Mouse (Mus musculus) lung, postnatal 14 days (tissue): ENCODE data around the gene 1500011B03Rik.
"Not testable (repeated sequence)": the region's sequence is repeated elsewhere in the genome, so short reads cannot be mapped to it uniquely, and the experiment has no call there.

ENCODE experiments used
- DNase-seq: peaks from one replicate; pipeline ENCODE4 v3.0.0; 2021

The 1500011B03Rik gene

GRCm38 (mm10) chr5:114822796-114823688, at the start of gene 1500011B03Rik:
1500011B03Rik (minus strand) TSS chr5:114823468.
- peak; percentile 68 for DNase-seq

- no peak for DNase-seq
Observed at GRCm38 (mm10) chr5:114865279-114865678, 42.0 kb upstream of the 1500011B03Rik start.

GRCm38 (mm10) chr5:114864813-114865212, 41.5 kb upstream of the 1500011B03Rik start:
- DNase-seq = no peak

- DNase-seq = no peak
Observed at GRCm38 (mm10) chr5:114861730-114862129, 38.5 kb upstream of the 1500011B03Rik start.

- DNase-seq = peak; percentile 82
Observed at GRCm38 (mm10) chr5:114859253-114859652, 36.0 kb upstream of the 1500011B03Rik start.

GRCm38 (mm10) chr5:114858582-114858981, 35.3 kb upstream of the 1500011B03Rik start, which contains the start of gene Gm9936:
Gm9936 (minus strand) TSS chr5:114858682.
- no peak for DNase-seq

- DNase-seq = not testable (repeated sequence)
Observed at GRCm38 (mm10) chr5:114853364-114853763, 30.1 kb upstream of the 1500011B03Rik start, which contains the start of gene 4930519G04Rik. 4930519G04Rik (plus strand) TSS chr5:114853664.

- DNase-seq = no peak
Observed at GRCm38 (mm10) chr5:114851565-114852236, 28.4 kb upstream of the 1500011B03Rik start.

GRCm38 (mm10) chr5:114844371-114844770, 21.1 kb upstream of the 1500011B03Rik start:
- not testable (repeated sequence) for DNase-seq

GRCm38 (mm10) chr5:114842674-114843073, 19.4 kb upstream of the 1500011B03Rik start:
- no peak for DNase-seq

- DNase-seq = not testable (repeated sequence)
Observed at GRCm38 (mm10) chr5:114842155-114842554, 18.9 kb upstream of the 1500011B03Rik start.

- DNase-seq = not testable (repeated sequence)
Observed at GRCm38 (mm10) chr5:114840481-114840880, 17.2 kb upstream of the 1500011B03Rik start.

- DNase-seq = no peak
Observed at GRCm38 (mm10) chr5:114836886-114837285, 13.6 kb upstream of the 1500011B03Rik start.

- no peak for DNase-seq
Observed at GRCm38 (mm10) chr5:114829740-114830139, 6.5 kb upstream of the 1500011B03Rik start.

GRCm38 (mm10) chr5:114827427-114827826, 4.2 kb upstream of the 1500011B03Rik start:
- DNase-seq = no peak

- peak; percentile 71 for DNase-seq
Observed at GRCm38 (mm10) chr5:114825978-114826691, 2.9 kb upstream of the 1500011B03Rik start.

- peak; percentile 58 for DNase-seq
Observed at GRCm38 (mm10) chr5:114824197-114824596, 929 bp upstream of the 1500011B03Rik start.

- no peak for DNase-seq
Observed at GRCm38 (mm10) chr5:114818124-114818523, 5.1 kb downstream of the 1500011B03Rik start.

- no peak for DNase-seq
Observed at GRCm38 (mm10) chr5:114816599-114816998, 6.7 kb downstream of the 1500011B03Rik start.

GRCm38 (mm10) chr5:114813525-114814181, 9.6 kb downstream of the 1500011B03Rik start:
- peak; percentile 84 for DNase-seq

GRCm38 (mm10) chr5:114809826-114810225, 13.4 kb downstream of the 1500011B03Rik start:
- DNase-seq = no peak

- no peak for DNase-seq
Observed at GRCm38 (mm10) chr5:114809181-114809756, 14.0 kb downstream of the 1500011B03Rik start.
